Mouse (Mus musculus) midbrain, embryonic 10.5 days (tissue): Measurements from ENCODE around the gene Adora1. TPM values are rescaled to one million over a fixed set of nuclear protein-coding genes. Genes with fewer than 3 reads are reported as not detected.

Source experiments
- DNase-seq: peaks from one replicate; pipeline ENCODE4 v3.0.0-alpha.2; 2017; ENCODE audit warnings: low spot score
- H3K27ac ChIP-seq: fragments of 300-500 bp; sonication (generic); replicated peaks from 2 replicates; pipeline ENCODE4 v1.5.1; 2016; ENCODE audit warnings: mild to moderate bottlenecking
- H3K27me3 ChIP-seq: fragments of 300-500 bp; sonication (generic); 2 replicates; pipeline ENCODE4 v1.6.1; 2016; ENCODE audit warnings: low read depth, mild to moderate bottlenecking; ENCODE audit not compliant: poor library complexity, severe bottlenecking
- H3K36me3 ChIP-seq: fragments of 300-500 bp; sonication (generic); 2 replicates; pipeline ENCODE4 v1.6.1; 2016; ENCODE audit warnings: mild to moderate bottlenecking, moderate library complexity
- H3K4me1 ChIP-seq: fragments of 300-500 bp; sonication (generic); 2 replicates; pipeline ENCODE4 v1.6.1; 2016
- H3K4me3 ChIP-seq: fragments of 300-500 bp; sonication (generic); 2 replicates; pipeline ENCODE4 v1.5.1; 2016; ENCODE audit warnings: mild to moderate bottlenecking, moderate library complexity
- H3K9me3 ChIP-seq: fragments of 300-500 bp; sonication (generic); replicated peaks from 2 replicates; pipeline ENCODE4 v1.6.1; 2016; ENCODE audit warnings: mild to moderate bottlenecking
- WGBS: fragments of 180-500 bp; shearing (Covaris S2); methylation state at CpG from one replicate; pipeline ENCODE4 v1.1.7; 2016; 5-methylcytosine and 5-hydroxymethylcytosine counted together
- polyA plus RNA-seq: library from polyadenylated mRNA; unstranded; fragments of >200 nt; fragmentation: Nextera tagmentation; extraction: Ambion mirVana; gene quantifications from 2 replicates; pipeline ENCODE4 v1.2.1, GENCODE M21; 2016

The Adora1 gene
- polyA plus RNA-seq, 1 experiment from 2014 or later = 0.14 TPM

- no peaks in the 10 kb centered on the region; the same call in 1 of the 2 replicates for H3K9me3 ChIP-seq
- H3K36me3 ChIP-seq = no peaks in the 10 kb centered on the region
- 40% methylated on average over 13 of the region's 13 CpGs for WGBS
- no peak overlapping the region for H3K4me3 ChIP-seq
- DNase-seq = peak; percentile 82
- H3K27me3 ChIP-seq = peaks cover 10% of the 10 kb centered on the region; the same call in 1 of the 2 replicates
- no peak overlapping the region for H3K27ac ChIP-seq
- no peaks in the 10 kb centered on the region for H3K4me1 ChIP-seq
Observed at GRCm38 (mm10) chr1:134151655-134152412, 83.4 kb downstream of the Adora1 start.

GRCm38 (mm10) chr1:134150745-134151144 is 84.5 kb downstream of the Adora1 start:
- no peak for DNase-seq
- Histone ChIP-seq H3K27me3 (peaks cover 10% of the 10 kb centered on the region; the same call in 1 of the 2 replicates), H3K36me3 (no peaks in the 10 kb centered on the region), H3K27ac (no peak overlapping the region), H3K9me3 (no peaks in the 10 kb centered on the region; the same call in 1 of the 2 replicates), H3K4me1 (no peaks in the 10 kb centered on the region), H3K4me3 (no peak overlapping the region)
- WGBS = 86% methylated on average over 9 of the region's 9 CpGs

GRCm38 (mm10) chr1:134150076-134150475 is 85.2 kb downstream of the Adora1 start:
- Histone ChIP-seq H3K27me3 (peaks cover 10% of the 10 kb centered on the region), H3K9me3 (no peaks in the 10 kb centered on the region; the same call in 1 of the 2 replicates), H3K27ac (no peak overlapping the region), H3K36me3 (no peaks in the 10 kb centered on the region), H3K4me3 (no peak overlapping the region), H3K4me1 (no peaks in the 10 kb centered on the region)
- 77% methylated on average over 8 of the region's 8 CpGs for WGBS
- no peak for DNase-seq

Other genes with a start within 250 kb of the Adora1 start
- gene Fmod, start 198.2 kb downstream of the Adora1 start, polyA plus RNA-seq = 2.8 and 6.5 TPM in 2 replicates
- 107 and 161 TPM in 2 replicates for gene Btg2, start 156.3 kb downstream of the Adora1 start, polyA plus RNA-seq
- gene Chit1, start 124.2 kb downstream of the Adora1 start, polyA plus RNA-seq = not detected in 2 replicates
- 0.82 and 0.90 TPM in 2 replicates for gene Chil1, start 53.3 kb downstream of the Adora1 start, polyA plus RNA-seq
- gene Mybph, start 42.0 kb downstream of the Adora1 start, polyA plus RNA-seq = 0.09 and 0.10 TPM in 2 replicates
- 0.07 TPM in 1 of 2 replicates, not detected in the other for gene Myog, start 54.6 kb upstream of the Adora1 start, polyA plus RNA-seq
- 2.0 and 3.5 TPM in 2 replicates for gene Ppfia4, start 97.5 kb upstream of the Adora1 start, polyA plus RNA-seq
- 122 and 128 TPM in 2 replicates for gene Tmem183a, start 126.5 kb upstream of the Adora1 start, polyA plus RNA-seq
- not detected in 2 replicates for gene 4933406M09Rik, start 150.5 kb upstream of the Adora1 start, polyA plus RNA-seq
- 24.5 and 27.9 TPM in 2 replicates for gene Cyb5r1, start 170.1 kb upstream of the Adora1 start, polyA plus RNA-seq
- 74.3 and 75.7 TPM in 2 replicates for gene Adipor1, start 179.9 kb upstream of the Adora1 start, polyA plus RNA-seq
- gene Klhl12, start 220.1 kb upstream of the Adora1 start, polyA plus RNA-seq = 34.8 TPM in 2 replicates